Mouse (Mus musculus) neural tube, embryonic 10.5 days (tissue): Measurements from ENCODE around the gene Srrm2.
A peak's percentile ranks its signal among the peaks of the same experiment; 100 is the strongest.

Source experiments
- DNase-seq: peaks from one replicate; pipeline ENCODE4 v3.0.0-alpha.2; 2017; ENCODE audit warnings: low spot score; ENCODE audit errors: extremely low spot score

Gene Srrm2

DNA sequence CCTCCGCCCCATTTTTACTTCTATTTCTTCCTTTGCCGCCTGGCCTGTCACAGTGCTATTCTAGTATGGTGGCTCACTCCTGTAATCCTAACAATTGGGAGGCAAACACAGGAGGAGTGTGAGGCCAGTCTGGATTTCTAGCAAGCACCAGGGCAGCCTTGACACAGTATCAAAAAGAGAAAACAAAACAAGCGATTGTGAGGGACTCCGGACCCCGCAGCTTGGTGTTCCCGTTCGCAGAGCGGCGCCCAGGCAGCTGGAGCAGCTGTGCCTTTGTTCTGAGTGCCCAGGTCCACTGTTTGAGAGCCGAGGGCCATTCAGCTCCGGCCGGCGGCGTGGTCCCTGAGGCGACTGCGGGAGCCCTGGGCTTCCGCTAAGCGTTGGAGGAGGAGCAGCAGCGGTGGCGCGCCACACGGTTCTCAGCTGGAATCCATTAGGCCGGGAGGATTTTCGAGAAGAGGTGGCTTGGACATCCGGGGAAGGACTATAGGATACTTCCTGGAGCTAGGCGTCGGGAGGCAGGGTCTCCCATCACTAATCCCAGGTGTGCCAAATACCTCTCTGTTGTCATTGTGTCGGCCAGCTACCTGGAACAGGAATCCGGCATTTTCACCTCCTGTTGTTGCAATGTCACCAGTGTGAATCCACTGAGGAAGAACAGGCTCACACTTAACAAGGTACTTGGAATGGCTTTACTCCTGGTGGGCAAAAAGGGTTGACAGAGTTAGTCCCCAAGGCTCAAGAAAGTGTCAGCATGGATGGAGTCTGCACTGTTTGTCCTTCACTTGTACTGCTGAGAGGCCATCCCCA is at the start of gene Srrm2:
Gene Srrm2, plus strand, starts transcription at position 264 of the 810 bp plus-strand sequence.
- DNase-seq, result peak; percentile 83

DNA sequence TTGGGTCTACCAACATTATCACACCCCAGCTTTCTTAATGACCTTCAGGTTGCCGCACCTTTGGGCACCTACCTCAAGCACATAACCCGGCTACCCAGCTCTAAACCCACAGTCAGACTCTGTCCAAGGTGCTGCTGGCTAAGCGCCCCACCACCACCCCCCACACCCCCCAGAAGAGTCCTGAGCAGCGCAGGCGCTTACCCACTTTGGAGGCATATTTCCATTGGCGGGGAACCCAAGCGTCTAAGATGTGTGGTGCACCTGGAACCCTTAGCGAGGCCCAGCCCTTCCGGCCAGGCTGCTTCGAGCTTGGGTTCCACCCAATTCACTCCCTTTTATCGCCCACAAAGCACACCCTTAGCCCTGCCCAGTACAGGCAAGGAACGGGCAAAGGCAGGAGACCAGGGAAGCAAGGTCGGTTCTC is 49.7 kb upstream of the Srrm2 start, which contains the start of gene Paqr4:
Gene Paqr4, minus strand, starts transcription at position 270 of the 424 bp plus-strand sequence.
- DNase-seq, result no peak

DNA sequence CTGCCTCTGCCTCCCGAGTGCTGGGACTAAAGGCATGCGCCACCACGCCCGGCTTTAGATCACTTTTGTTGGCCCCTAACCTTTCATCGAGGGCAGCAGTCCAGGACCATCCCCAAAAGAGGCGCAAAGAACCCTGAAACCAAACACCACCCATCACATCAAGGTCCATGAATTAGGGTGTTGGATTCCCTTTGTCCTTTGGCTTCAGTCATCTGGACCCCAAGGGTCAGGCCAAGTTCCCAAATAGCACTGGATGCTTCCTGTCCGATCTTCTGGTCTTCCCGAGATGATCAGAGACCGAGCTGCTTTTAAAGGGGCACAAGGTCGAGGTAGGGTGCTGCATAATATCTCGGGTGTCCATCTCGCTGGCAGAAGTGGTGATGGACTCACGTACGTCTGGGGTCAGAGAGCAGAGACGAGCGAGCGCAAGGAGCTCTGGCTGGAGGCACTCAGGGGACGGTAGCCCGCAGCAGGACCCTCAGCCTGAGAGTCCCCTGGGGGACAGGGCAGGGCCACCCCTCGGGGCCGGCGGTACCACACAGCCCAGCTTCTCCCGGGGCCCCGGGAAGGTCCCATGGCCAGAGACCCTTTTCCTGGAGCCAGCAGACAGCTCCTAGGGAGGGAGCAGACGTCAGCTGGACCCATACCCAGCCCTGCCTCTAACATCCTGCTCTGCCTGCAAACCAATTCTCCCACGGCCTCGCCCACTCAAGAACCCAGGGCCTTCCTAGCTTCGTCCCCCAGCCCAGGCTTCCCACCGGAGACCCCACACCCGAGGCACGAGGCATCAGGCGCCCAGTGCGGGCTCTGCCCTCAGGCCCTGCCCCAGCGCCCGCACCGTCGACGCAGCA is 48.7 kb upstream of the Srrm2 start:
- DNase-seq, result no peak

DNA sequence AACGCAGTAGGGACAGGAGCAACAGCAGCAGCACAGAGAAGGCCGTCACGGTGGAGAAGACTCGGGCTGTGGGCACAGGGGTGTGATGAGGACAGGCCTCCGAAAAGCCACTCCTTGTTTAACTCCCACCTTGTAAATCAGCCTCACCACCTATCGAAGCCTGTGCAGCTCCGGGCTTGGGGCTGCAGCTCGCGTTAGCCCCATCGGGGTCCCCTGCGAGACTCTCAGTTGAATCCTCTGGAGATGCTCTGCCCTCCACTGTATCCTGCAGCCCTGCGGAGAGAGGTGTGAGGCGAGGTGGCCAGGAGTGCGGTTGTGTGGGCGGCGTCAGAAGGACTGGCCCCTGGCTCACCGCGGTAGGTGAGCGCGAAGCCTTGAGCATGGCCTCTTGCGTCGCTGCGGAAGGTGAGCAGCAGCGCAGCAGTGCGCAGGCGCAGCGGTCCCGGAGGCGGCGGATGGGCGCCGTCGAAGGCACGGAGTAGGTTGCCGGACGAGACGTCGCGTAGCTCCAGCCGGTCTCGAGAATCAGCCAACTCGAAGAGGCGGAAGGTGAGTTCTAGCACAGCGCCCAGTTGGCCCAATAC is 48.0 kb upstream of the Srrm2 start:
- DNase-seq, result peak; percentile 37

DNA sequence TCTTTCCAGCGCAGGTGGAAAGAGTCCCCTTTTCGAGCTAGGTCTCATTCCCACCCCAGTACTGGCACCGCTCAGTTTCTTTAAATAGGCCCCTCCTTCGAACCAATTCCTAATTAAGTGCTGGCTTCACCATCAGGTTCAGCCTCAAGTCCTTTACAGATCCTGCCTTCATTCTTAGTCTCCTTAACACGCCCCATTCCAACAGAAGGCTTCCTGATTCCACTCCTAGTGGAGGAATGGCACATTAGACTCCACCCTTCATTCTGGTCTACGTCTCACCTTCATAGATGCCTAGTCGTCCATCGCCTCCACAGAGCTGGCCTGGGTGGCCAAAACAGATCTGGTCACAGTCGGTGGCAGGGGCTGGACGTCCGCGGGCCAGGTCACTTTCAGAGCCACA is 47.4 kb upstream of the Srrm2 start:
- DNase-seq, result no peak

DNA sequence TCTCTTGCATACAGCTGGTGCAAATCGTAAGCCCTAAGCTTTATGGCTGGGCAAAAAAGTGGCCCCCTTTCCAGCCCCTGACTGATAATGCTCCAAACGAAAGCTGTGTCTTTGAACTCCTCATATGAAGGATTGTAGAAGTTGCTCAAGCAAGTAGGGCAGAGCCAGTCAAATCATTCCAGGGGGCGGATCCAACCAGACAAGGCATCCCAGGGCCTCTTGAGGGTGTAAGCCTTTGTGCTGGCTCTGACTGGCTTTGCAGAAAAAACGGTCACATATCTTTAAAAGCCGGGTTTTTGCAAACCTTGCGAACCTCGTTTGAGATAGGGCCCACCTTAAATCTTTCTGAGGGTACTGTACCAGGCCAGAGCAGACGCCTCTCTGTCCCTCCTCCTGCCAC is 46.3 kb upstream of the Srrm2 start:
- DNase-seq, result no peak

DNA sequence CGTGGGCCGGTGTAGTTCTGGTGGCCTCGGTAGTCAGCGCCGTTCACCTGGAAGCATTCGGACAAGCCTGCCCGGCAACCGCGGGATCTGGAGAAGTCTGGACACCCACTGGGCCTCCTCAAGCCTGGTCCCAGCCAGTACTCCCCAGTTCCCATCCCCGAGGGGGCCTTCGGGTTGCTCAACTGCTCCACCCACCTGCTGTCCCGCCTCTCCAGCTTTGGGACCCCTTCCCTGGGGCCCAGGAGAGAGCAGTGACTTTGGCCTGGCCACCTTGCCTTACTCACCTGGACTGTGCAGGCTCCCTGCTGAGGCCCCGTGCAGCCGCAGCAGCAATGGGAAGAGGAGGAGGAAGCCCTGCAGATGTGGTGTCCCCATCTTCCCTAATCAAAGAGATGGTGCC is 45.7 kb upstream of the Srrm2 start:
- peak; percentile 33 for DNase-seq

DNA sequence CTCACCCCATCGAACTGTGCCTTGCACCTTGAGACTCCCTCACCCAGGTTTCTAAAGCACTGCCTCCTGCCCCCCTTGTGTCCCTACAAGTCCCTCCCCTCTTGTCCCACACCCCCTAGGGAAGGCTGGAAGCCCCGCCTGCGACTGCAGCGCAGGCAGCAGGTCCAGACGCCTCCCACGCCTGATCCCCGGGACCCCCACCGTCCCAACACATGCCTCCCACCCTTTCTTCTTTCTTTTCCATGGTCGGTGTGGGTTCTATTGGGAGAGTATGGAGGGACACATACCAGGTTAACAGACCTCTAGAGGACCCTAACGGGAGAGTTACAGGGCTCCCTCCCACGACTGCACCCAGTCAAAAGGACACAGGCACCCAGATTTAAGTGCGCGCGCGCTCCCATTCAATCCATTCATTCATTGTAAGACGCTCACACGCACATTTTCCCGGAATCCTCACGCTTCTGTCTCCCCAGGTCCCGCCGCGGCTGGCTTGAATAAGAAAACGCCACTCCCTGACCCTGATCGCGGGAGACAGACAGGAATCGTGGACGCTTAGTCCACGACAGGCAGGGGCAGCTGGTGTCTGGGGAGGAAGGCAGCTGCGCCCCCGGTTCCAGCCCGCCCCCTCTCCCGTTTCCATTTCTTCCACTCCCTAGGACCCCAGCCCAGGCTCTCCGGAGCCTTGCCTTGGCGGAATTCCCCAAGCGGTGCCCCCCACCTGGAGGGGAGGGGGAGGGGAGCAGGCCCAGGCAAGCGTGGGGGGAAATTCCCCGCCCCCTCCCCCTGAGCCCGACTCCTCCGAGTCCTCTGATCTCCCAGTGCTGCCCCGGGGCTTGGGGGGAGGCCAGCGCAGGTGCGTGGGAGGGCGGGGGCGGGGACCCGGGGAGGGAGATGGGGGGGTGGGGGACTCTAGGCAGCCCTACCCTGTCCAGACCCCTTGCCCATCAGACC is 44.8 kb upstream of the Srrm2 start, which contains the start of gene Kremen2:
Gene Kremen2, minus strand, starts transcription at position 533 of the 951 bp plus-strand sequence.
- peak; percentile 30 for DNase-seq

DNA sequence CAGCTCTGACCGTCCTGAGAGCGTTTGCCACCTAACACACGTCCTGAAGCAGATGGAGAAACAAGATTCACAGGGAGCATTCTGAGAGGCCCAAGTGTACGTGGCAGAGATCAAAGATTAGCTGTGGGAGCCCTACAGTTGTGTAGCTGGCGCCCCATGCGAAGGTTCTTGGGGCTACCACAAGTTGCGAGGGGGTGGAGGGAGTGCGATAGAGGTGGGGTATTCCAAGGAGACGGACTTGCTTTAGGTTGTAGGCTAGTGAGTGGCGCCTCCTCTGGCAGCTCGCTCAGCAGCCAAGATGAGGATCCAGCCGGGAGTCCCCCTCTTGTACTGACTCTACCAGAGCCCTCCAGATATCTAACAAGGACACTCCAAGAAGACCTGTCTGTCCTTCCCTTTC is 44.0 kb upstream of the Srrm2 start:
- DNase-seq, result peak; percentile 31

DNA sequence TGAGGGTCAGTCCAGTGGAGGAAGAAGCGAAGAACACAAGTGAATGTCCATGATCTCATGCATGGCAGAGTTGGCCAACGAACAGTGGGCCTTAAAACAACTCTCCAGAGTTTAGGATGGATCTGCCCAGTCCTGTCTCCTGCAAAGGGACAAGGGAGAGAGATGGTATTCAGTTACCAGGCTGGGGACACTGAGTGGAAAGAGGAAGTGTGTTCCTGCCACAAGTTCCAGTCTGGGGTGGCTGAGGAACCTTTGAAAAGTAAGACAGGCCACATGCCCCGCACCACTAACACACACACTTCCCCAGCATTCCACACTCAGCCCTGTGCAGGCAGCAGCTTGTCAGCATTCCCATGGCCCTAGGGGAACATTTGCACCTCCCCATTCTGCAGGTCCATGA is 43.6 kb upstream of the Srrm2 start:
- DNase-seq, result no peak

DNA sequence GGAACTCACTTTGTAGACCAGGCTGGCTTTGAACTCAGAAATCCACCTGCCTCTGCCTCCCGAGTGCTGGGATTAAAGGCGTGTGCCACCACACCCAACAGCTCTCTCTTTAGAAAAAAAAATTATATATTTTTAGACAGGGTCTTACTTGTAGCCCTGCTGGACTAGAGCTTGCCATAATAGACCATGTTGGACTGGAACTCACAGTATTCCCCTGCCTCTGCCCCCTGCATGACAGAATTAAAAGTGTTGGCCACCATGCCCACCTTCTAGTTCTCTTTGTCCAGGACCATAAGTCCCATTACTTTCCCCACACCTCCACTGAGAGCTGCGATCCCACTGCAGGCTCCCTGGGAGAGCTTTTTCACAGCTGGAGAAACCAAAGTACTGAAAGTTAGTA is 42.9 kb upstream of the Srrm2 start:
- DNase-seq, result no peak

DNA sequence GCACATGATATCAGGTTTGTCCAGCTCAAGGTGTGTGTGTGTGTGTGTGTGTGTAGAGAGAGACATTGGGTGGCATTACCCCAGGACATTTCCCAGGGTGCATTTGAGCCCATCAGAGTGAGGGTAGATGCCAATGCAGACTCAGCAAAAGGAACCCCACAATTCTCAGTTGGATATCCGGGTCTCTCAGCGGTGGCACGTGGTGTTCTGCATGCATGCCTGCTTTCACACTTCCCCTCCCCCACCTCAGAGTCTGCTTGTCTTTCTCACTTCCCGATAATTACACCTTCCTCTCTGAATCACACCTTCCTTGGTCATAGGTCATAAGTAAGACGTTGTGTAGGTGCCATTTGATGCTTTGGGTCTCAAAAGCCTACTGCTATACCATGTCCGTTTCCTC is 42.3 kb upstream of the Srrm2 start:
- no peak for DNase-seq

DNA sequence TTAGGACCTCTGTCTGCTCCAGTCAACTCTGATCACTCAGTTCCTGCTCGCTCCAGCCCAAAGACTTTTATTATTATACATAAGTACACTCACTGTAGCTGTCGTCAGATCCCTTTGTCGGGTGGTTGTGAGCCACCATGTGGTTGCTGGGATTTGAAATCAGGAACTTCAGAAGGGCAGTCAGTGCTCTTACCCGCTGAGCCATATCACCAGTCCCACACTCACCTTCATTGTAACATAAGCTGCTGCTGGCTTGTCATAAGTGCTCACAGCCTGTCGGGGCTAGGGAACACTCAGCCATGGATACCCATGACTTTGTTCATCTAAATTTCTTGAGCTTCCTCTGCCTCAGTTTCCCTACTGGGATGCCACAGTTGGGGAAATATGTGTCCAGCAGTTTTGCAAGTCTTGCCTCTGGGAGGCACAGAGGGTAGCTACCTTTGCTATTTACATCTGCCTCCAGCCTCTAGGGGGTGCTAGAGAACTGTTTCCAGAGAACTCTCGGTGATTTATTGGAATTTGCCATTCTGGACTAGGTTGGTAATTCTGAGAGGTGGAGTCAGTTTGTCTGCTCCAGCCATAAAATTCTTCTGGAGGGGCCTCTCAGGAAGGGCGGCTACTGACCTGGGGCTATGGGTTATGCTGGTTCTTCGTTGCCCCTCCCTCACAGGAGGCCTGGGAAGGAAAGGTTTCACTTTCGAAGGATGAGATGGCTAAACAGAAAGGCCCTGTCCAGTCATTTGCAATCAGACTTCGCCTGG is 41.5 kb upstream of the Srrm2 start:
- peak; percentile 53 for DNase-seq

DNA sequence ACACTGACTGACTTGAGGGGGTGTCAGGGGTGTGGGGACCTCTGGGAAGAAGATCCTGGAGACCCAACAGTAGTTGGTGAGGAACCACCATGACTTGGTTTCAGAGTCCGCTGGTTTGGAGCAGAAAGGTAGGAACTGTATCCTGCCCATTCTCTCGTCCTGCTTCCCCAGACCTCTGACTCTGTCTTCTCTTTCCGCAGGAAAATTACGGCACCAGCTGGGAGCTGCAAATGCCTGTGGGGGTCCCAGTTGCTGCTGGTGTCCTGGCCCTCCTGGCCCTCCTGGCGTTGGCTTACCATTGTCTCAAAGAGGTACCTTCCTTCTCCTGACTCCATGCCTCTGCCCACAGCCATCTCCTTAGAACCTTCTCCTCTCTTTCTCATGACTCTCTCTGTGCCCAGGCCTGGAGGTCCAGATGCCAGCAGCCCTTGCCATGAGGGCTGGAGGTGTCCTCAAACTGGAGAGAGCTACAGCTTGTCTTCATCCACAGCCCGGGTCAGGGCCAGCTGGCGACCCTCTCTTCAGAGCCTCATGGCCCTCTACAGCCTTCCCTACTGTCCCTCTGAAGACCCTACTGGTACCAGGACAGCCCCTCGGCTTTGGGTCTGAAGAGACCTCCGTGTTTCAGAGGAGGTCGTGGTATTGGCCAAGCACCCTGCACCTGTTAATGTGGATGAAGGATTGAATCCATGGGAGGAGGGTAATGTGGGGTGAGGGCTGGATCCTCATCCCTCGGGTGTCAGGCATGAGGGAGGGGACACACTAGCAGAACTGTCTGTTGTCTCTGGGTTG is 40.7 kb upstream of the Srrm2 start:
- no peak for DNase-seq

DNA sequence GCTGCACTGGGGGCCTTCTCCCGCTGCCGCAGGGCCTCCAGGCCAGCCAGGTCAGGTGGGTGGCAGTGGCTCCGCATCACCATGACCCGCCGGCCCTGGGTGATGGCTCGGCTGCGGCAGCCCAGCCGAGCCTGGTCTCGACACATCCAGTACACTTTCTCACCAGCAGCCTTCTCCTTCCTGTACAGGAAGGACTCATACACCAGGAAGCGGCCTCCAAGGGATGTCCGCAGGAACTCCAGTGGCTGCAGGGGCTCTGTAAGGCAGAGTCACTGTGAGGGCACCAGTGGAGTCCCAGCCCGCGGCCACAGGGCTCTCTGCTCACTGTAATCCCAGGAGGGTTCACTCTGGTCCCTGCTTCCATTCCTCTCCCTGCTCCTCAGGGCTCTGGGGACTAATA is 34.6 kb upstream of the Srrm2 start:
- DNase-seq, result no peak

DNA sequence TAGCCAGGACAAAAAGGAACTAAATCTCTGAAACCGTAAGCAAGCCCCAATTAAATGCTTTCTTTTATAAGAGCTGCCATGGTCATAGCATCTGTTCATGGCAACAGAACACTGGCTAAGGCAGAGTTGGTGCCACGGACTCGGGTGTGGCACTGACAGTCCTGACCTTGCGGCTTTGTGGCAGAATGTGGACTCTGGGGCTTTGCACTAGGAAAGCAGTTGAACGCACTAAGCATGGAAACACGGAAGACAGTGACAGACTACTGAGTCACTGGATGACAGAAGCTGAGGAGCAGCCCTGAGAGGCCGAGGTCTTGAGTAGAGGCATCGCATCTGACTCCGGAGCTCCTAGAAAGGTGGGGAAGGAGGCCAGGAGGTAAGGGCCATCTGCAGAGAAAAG is 32.8 kb upstream of the Srrm2 start:
- no peak for DNase-seq

DNA sequence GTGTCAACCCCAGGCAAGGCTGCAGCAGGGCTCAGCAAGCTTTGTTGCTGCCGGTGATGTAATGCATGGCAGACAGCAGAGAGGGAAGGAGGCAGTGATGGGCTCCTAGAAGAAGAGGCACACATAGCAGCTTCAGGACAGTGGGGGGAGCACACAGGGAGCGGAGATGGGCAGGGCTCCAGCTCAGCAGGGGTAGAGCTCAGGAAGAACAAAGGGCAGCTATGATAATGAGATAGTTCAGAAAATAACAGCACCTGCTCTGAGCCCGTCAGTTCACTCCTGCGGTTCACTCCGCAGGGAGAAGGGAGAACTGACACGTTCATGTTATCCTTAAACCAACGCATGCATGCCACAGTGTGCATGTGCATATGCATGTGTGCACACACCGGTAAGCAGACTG is 31.5 kb upstream of the Srrm2 start:
- no peak for DNase-seq

DNA sequence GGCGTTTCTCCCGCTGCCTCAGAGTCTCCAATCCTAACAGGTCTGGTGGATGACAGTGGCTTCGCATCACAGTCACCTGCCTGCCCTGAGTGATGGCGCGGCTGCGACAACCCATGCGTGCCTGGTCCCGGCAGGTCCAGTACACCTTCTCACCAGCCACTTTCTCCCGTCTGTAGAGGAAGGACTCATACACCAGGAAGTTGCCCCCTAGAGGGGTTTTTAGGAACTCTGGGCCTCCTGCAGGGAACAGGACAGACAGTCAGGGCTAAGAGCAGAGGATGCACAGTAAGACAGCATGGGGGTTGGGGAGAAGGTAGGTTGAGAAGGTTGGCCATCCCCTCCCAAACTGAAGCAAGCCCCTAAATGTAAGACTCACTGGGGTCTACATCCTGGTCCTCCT is 30.1 kb upstream of the Srrm2 start:
- DNase-seq, result no peak

DNA sequence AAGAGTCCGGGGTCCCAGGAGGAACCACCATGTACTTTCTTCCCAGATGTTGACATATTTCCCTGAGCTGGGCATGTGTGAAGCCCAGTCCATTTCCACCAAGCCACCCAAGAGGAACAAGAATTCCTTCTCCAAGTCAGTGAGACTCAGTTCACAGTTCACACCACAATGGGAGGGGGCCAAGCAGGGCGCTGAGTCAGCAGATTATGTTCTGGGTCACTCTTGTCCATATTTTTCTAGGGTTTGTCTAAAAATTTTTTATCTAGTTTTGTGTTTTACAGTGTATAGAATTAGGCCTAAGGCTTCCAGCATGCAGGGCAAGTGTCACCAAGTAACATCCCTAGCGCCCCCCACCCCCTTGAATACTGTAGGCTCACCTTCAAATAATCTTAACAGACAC is 29.2 kb upstream of the Srrm2 start:
- DNase-seq, result no peak
